Mouse (Mus musculus): ENCODE measurements around the gene 4930562C15Rik.

4930562C15Rik gene

DNA sequence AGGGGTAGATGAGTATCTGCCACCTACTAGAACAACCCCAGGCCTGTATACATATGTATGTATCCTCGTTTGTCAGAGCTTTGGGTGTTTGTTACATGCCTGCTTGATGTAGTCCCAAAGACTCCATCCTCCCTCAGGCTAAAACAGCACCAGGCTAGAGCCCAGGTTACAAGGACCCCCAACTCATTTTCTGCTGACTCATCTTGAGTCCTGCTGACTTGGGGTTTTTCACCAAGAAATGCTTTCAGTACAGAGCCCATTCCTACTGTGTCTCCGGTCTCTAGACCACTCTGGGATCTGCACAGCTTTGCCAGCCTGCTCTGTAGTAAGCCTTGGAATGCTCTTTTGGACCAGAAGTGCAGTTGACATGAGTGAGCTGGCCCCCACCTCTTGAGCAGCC, 81.4 kb downstream of the 4930562C15Rik start:
- no peak for DNase-seq (ENCODE audit: low spot score)
